Comparison of ENCODE assay signal across 12 mouse cellular contexts in genomic region chr10:68081712-68082111, GRCm38 (mm10).
DNase-seq lines count a peak whose midpoint lies in the region; ATAC-seq and TF ChIP-seq lines count a peak whose summit lies in the region.
"Had no signal": no experiment of that assay in that cellular context is flagged by ENCODE, and none has a peak within 500 bp of the region (broad histone marks: within the 10 kb centered on the region; RNA-seq: fewer than 3 reads in every experiment).

No protein-coding gene starts in this region.

- intact Hi-C loops in left cerebral cortex, postnatal 4 days (cut with DNase I), result no loop called here
- intact Hi-C loops in left cerebral cortex, adult 2 months (cut with DNase I), result no loop called here

- no peak overlapping the region for H3K4me2 ChIP-seq in heart, embryonic 15.5 days
- H3K4me2 ChIP-seq: hindbrain, embryonic 12.5 days had no signal

- H3K4me1 ChIP-seq in heart, embryonic 15.5 days (replicated peaks), result peaks cover 12% of the 10 kb centered on the region
- H3K4me1 ChIP-seq: hindbrain, embryonic 12.5 days had no signal

- peak; percentile 53 for DNase-seq in left cerebral cortex, postnatal 4 days
- no peak for DNase-seq in left cerebral cortex, adult 2 months (ENCODE audit: extremely low spot score in 1 of 2, low spot score in 2 of 2)
- peak; percentile 62 for DNase-seq in T-cell, adult 2 months (ENCODE audit: low spot score)
- peak; percentile 69 for DNase-seq in thymus, postnatal 0 days (ENCODE audit: low spot score)
- DNase-seq in cerebellum, adult 11 months, result no peak
- no peak for DNase-seq in spleen, adult 12 weeks (ENCODE audit: low spot score)
- DNase-seq: adrenal gland, postnatal 10 days; cerebellum, adult 18-20 months; right cerebral cortex, adult 18-20 months had no signal

- no peak for TF ChIP-seq CTCF in left cerebral cortex, adult 2 months (IDR thresholded peaks at IDR 0.05)

- no peak overlapping the region for H3K4me3 ChIP-seq in left cerebral cortex, adult 2 months
- H3K4me3 ChIP-seq in heart, embryonic 15.5 days, result no peak overlapping the region
- H3K4me3 ChIP-seq: hindbrain, embryonic 12.5 days had no signal

- WGBS in heart, embryonic 15.5 days, result 38% methylated on average over 6 of the region's 6 CpGs

- no peaks in the 10 kb centered on the region for H3K36me3 ChIP-seq in heart, embryonic 15.5 days
- H3K36me3 ChIP-seq: G1E; hindbrain, embryonic 12.5 days had no signal

- no peaks in the 10 kb centered on the region for H3K9me3 ChIP-seq in heart, embryonic 15.5 days (replicated peaks)
- H3K9me3 ChIP-seq: hindbrain, embryonic 12.5 days had no signal

- ATAC-seq in heart, embryonic 15.5 days (replicated peaks; ENCODE audit: insufficient number of reproducible peaks, insufficient read depth, low FRiP score, low read depth), result 0 out of 2 replicates have a peak, but pooled peaks have one; percentile 22

- H3K27ac ChIP-seq in left cerebral cortex, adult 2 months, result no peak overlapping the region
- H3K27ac ChIP-seq in heart, embryonic 15.5 days, result no peak overlapping the region
- H3K27ac ChIP-seq: hindbrain, embryonic 12.5 days had no signal

- H3K9ac ChIP-seq in heart, embryonic 15.5 days, result no peak overlapping the region
- H3K9ac ChIP-seq: hindbrain, embryonic 12.5 days had no signal

- H3K27me3 ChIP-seq in heart, embryonic 15.5 days, result no peaks in the 10 kb centered on the region
- H3K27me3 ChIP-seq: hindbrain, embryonic 12.5 days had no signal

Comparison
In these comparisons a context has a peak if more than half of its experiments do, and no peak if none do; other contexts are left out.
1. DNase-seq: peak in left cerebral cortex, postnatal 4 days (single experiment), T-cell, adult 2 months (single experiment) and thymus, postnatal 0 days (single experiment); none in left cerebral cortex, adult 2 months (0 of 2), cerebellum, adult 11 months (single experiment) and spleen, adult 12 weeks (single experiment).